Mouse (Mus musculus) skeletal muscle tissue, adult 2 months (tissue): Measurements from ENCODE around the gene Kcnh6.

Experiments used
- DNase-seq: peaks from one replicate; pipeline ENCODE4 v3.0.0-alpha.2; 2012; ENCODE audit warnings: low read depth, low spot score

Kcnh6 gene

GRCm38 (mm10) chr11:106007821-106008220, at the start of gene Kcnh6:
TSS of gene Kcnh6 (plus strand) at chr11:106008124.
- DNase-seq = peak; percentile 25

DNA sequence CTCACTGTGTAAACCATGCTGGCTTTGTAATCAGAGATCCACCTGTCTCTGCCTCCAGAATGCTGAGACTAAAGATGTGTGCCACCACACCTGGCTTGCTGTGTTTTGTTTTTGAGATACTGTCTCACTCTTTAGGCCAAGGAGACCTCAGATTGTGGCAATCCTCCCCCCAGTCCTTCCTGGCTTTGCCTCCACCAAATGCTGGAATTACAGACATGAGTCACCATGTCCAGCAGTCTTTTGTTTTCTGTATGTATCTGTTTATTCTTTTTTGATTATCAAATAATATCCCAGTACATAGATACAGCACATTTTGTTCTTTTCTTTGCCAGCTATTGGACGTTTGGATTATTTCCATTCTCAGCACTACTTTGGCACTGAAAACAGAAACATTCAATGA, 49.4 kb upstream of the Kcnh6 start:
- DNase-seq = no peak

- no peak for DNase-seq
Observed at GRCm38 (mm10) chr11:105959355-105959754, 48.6 kb upstream of the Kcnh6 start.

DNA sequence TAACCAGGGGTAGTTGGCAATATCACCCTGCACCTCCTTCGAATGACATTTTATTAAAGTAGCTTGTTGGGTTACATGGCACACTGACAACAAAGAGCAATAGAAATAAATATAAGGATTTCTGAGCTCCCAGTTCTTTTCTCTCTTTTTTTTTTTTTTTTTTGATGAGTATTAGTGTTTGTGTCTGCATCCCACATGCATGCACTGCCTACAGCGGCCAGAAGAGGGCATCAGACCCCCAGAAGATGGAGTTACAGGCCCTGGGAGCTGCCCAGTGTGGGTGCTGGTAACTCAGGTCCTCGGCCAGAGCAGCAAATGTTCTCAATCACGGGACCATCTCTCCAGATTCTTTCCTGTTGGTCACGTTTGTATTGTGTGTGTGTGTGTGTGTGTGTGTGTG, 43.2 kb upstream of the Kcnh6 start:
- no peak for DNase-seq

DNA sequence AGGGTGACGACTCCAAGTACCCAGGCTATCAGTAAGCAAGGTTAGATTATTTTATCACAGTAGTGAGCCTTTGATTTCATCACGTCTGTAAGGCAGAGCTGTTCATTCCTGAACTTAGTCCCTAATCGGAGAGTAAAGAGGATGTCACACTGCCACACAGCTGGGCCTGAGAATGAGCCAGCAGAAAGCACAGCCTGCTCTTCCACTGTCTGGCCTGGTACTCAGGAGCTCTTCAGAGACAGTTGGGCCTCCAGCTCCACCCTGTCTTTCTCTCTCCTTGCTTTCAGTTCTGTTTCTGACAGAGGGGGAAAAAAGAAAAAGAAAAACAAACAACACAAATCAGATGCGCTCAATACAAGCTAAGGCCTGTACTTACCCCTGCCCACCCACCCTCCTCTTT, 41.6 kb upstream of the Kcnh6 start:
- DNase-seq = no peak

- DNase-seq = no peak
Observed at GRCm38 (mm10) chr11:105967741-105968574, 40.0 kb upstream of the Kcnh6 start, which contains the start of gene Ace. TSS of gene Ace (plus strand) at chr11:105967945.

DNA sequence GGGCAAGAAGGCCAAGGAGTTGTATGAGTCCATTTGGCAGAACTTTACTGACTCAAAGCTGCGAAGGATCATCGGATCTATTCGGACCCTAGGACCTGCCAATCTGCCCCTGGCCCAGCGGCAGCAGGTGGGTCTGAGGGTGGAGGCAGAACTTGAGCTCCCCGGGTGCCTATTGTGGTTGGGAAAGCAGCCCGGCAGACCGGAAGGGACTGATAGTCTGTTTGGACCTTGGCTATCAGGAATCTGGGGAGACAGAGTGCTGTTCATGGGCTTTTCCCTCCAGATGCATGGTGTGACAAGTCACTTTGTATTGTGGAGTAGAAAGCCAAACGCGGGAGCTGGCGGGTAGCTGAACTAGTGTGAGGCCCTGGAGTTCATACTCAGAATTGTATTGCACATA, 39.0 kb upstream of the Kcnh6 start:
- DNase-seq = no peak

- DNase-seq = peak; percentile 61
Observed at GRCm38 (mm10) chr11:105969516-105969915, 38.4 kb upstream of the Kcnh6 start.

DNA sequence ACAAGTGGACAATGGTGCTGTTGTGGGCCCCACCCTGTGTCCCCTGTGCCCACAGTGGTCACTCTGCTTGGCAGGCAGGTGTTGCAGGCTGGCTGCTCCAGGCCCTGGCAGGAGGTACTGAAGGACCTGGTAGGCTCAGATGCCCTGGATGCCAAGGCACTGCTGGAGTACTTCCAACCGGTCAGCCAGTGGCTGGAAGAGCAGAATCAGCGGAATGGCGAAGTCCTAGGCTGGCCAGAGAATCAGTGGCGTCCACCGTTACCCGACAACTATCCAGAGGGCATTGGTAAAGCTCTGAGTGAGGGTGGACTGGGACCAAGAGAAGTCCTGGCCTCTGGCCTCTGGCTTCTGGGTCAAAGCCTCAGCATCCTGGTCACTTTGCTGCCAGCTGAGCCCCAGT, 33.3 kb upstream of the Kcnh6 start:
- peak; percentile 62 for DNase-seq

DNA sequence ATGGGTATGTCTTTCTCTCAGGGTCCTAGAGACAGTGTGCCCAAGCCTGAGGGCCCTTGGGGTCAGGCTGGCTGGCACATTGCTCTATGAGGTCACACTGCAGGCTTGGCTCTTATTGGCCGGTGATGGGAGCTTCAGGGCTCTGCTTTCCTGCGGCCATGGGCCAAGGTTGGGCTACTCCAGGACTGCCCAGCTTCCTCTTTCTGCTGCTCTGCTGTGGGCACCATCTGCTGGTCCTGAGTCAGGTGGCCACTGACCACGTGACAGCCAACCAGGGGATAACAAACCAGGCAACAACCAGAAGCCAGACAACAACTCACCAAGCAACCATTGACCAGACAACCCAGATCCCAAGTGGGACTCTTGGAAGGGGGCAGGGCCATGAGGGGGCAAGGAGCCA, 32.9 kb upstream of the Kcnh6 start:
- no peak for DNase-seq

DNA sequence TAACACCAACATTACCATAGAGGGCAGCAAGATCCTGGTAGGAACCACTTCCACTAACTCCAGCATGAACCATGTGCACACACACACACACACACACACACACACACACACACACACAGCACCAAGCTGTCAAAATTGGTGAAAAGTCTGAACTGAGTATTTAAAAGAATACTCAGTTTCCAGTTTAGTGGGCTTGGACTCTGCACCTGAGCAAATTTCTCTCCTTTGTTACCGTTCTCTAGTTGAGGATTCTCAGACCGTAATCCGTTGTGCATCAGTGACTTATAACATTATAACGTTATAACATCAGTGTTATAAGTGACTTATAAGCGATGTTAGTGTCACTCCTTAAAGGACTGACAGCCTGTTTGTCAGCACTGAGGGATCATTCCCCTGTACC, 32.3 kb upstream of the Kcnh6 start:
- no peak for DNase-seq

DNA sequence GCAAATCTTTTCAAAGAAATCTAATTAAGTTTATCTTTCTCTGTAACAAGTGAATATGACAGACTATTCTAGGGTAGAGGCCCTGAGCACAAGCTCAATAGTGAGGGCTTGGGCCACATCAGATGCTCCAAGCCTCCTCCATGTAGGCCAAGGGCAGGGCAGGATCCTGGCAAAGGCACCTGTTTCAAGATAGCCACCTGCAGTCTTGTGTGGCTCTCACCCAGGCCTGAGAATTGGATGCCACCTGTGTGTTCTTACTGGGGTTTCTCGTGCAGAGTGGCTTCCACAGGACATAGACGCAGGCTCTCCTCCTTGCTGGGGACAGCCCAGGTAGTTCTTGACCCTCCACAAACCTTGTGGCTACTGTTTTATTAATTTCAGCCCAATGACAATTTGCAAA, 29.7 kb upstream of the Kcnh6 start:
- DNase-seq = no peak

DNA sequence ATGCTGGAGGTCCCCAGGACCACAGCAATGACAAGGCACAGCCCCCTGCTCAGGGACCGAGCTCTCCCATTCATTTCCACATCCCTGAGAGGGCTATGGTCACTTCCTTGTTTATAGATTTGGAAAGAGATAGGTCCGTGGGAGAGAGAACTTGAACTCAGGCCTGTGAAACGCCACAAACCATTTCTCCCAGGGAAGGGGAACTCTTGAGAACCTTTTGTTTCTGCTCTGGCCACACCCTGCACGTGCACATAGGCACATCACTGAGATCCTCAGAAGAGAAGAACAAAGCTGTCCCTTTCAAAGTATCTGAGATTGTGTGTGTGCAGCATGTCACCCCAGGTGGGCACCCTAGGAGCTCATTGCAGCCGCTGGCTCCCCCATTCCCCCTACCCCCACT, 29.3 kb upstream of the Kcnh6 start:
- DNase-seq = no peak

DNA sequence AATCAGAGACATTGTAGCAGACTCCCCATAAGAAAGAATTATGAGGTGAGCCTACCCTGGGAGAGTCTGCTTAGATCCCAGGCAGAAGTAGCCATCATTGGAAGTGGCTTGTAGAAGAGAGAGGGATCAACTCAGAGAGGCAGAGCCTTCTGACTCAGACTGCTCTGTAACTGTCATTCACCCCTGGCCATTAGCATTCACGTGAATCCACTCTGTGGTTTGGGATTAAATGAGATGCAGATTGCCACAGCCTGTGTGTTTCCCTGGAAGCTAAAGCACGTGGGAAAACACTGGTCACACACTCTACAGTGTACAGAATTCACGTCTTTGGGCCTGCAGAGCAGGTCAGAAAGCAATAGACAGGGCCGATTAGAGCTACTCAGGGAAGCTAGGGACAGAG, 23.5 kb upstream of the Kcnh6 start:
- DNase-seq = no peak

DNA sequence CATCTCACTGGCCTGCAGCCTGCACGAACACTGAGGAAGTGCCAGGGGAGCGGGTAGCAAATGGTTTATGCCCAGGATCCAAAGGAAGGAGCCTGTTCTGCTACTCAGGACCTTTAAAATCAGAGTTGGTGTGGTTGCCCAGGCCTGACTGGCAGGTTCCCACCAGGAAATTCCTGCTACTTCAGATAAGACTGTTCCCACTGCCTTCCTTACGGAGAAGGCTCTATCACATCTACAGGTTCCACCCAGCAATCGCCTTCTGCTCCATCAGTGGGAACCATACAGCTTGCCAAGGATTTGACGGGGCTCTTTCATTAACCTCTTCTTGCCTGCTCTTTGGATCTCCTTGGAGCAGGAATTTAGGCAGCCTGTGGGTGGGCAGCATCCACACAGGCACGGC, 20.5 kb upstream of the Kcnh6 start:
- DNase-seq = no peak

- no peak for DNase-seq
Observed at GRCm38 (mm10) chr11:105989446-105989845, 18.5 kb upstream of the Kcnh6 start.

DNA sequence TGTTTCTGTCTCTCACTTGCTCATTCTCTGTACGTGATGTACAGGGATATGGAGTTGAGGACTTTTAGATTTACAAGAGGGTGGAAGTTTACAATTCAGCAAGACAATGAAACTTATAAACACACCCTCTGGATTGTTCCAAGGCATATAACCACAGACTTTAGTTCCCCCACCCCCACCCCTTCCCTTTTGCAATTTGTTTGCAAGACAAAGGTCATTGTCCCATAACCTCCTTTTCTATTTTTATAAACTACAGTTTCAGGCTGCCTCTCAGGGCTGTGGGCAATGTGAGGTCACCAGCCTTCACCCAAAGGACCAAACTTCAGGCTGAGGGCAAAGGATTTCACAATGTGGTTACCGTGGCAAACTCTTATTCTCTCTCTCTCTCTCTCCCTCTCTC, 17.7 kb upstream of the Kcnh6 start:
- no peak for DNase-seq

GRCm38 (mm10) chr11:105994375-105994774, 13.5 kb upstream of the Kcnh6 start, which contains the start of gene Ace3:
TSS of gene Ace3 (plus strand) at chr11:105994675.
- no peak for DNase-seq

- DNase-seq = no peak
Observed at GRCm38 (mm10) chr11:106000062-106000461, 7.9 kb upstream of the Kcnh6 start.

DNA sequence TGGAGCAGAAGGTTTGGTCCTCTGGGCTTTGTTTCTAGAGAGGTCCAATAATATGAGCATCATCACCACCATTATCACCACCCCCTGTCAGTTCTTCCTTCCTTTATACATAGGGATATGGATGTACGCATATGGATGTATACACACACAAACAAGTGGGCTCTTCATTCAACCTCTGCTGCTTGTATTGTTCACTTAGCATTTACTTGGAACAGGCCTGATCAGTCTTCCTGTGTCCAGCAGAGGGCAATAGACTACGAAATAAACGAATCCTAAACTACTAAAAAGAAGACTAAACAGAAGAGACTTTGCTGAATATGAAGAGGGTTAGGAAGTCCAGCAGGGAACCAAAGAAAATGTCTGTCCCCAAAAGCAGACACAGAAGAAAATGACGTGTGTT, 6.2 kb upstream of the Kcnh6 start:
- DNase-seq = no peak

- no peak for DNase-seq
Observed at GRCm38 (mm10) chr11:106004576-106004975, 3.3 kb upstream of the Kcnh6 start.

DNA sequence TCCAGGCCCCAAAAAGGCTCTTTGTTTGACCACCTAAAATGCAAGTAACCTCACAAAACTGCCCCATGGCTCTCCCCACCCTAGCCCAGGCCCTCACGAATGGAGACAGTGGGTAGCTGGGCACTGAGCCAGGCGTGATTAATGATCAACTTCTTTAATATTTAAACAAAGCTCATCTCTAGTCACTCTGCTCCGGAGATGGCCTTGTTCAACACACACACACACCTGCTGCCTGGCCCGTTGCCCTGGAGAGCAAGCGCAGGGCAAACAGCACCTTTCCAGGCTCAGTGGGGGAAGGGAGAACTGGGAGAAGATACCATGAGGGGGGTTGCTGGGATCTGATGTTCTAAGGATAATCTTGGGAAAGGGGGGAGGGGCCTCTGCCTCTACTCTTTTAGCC, 2.0 kb upstream of the Kcnh6 start:
- DNase-seq = no peak

DNA sequence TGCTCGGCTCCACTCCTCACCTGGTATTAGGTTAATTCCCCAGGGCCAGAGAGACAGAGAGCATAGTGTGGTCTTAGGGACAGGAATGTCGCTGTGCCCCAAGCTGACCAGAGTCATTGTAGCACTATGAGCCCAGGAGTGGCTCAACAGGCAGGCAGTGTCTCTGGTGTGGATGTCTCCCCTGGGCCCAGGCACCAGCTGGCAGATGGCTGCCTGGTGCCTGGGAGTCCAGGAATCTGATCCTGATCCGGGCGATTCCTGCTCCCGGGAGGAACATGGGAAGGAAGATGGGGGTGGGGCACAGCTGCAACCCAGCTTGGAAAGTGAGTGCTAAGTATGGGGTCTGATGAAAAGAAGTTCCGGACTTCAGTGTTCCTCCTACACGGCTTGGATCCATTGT, 4.8 kb downstream of the Kcnh6 start:
- no peak for DNase-seq
